Mouse (Mus musculus): ENCODE data around the gene Mapk11. TPM values are rescaled to one million over a fixed set of nuclear protein-coding genes. Genes with fewer than 3 reads are reported as not detected.

Mapk11 gene
- polyA plus RNA-seq, 1 experiment: 9.1 TPM

- no peak overlapping the region for H3K4me2 ChIP-seq (ENCODE audit: low read depth)
Observed at GRCm38 (mm10) chr15:89174889-89175339, 25.5 kb upstream of the Mapk11 start.

GRCm38 (mm10) chr15:89173906-89174214 lies 24.4 kb upstream of the Mapk11 start:
- Histone ChIP-seq H3K4me3 (no peak overlapping the region), H3K27me3 (ENCODE audit: control insufficient read depth, insufficient read depth, insufficient read length) (no peaks in the 10 kb centered on the region), H3K79me2 (ENCODE audit: control insufficient read depth, insufficient read depth) (peaks cover 94% of the 10 kb centered on the region), H3K36me3 (ENCODE audit: control insufficient read depth, insufficient read depth) (peaks cover 2% of the 10 kb centered on the region), H3ac (ENCODE audit: control insufficient read depth, insufficient read length) (no peak overlapping the region), H3K4me2 (ENCODE audit: low read depth) (no peak overlapping the region)
- TF ChIP-seq SRF (IDR thresholded peaks at IDR 0.05; ENCODE audit: control insufficient read depth, insufficient read length, low read depth): no peak
- TF ChIP-seq POLR2AphosphoS2 (IDR thresholded peaks at IDR 0.05; ENCODE audit: insufficient read length, low read depth): no peak
- no peak for TF ChIP-seq REST (IDR thresholded peaks at IDR 0.05; ENCODE audit: insufficient read depth, insufficient read length)
- no peak for TF ChIP-seq USF1 (IDR thresholded peaks at IDR 0.05; ENCODE audit: low read depth)
- TF ChIP-seq MAX (IDR thresholded peaks at IDR 0.05; ENCODE audit: low read depth): no peak
- no peak for TF ChIP-seq MYOG (IDR thresholded peaks at IDR 0.05; ENCODE audit: control insufficient read depth in 1 of 3, insufficient read depth in 1 of 3, insufficient read length in 2 of 3, low read depth in 2 of 3)
- TF ChIP-seq POLR2A (IDR thresholded peaks at IDR 0.05; ENCODE audit: insufficient read length, low read depth): no peak
- TF ChIP-seq TCF12 (IDR thresholded peaks at IDR 0.05; ENCODE audit: insufficient read depth, poor library complexity, severe bottlenecking): no peak
- no peak for TF ChIP-seq CEBPB (IDR thresholded peaks at IDR 0.05; ENCODE audit: insufficient read depth, poor library complexity, severe bottlenecking)
- no peak for TF ChIP-seq MYOD1 (IDR thresholded peaks at IDR 0.05; ENCODE audit: control insufficient read depth in 1 of 3, insufficient read length in 2 of 3, low read depth in 2 of 3)
- TF ChIP-seq E2F4 (IDR thresholded peaks at IDR 0.05; ENCODE audit: insufficient read depth): no peak
- TF ChIP-seq TCF3 (IDR thresholded peaks at IDR 0.05; ENCODE audit: insufficient read length, low read depth): no peak

More at GRCm38 (mm10) chr15:89174889-89175339, 25.5 kb upstream of the Mapk11 start:
- peak; percentile 14 for TF ChIP-seq POLR2AphosphoS2 (IDR thresholded peaks at IDR 0.05; ENCODE audit: insufficient read length, low read depth)
- TF ChIP-seq SRF (IDR thresholded peaks at IDR 0.05; ENCODE audit: control insufficient read depth, insufficient read length, low read depth): no peak
- no peak overlapping the region for H3ac ChIP-seq (ENCODE audit: control insufficient read depth, insufficient read length)
- H3K4me3 ChIP-seq: no peak overlapping the region
- H3K79me2 ChIP-seq (ENCODE audit: control insufficient read depth, insufficient read depth): peaks cover 97% of the 10 kb centered on the region
- H3K36me3 ChIP-seq (ENCODE audit: control insufficient read depth, insufficient read depth): no peaks in the 10 kb centered on the region
- H3K27me3 ChIP-seq (ENCODE audit: control insufficient read depth, insufficient read depth, insufficient read length): no peaks in the 10 kb centered on the region

- no peak overlapping the region for H3ac ChIP-seq (ENCODE audit: control insufficient read depth, insufficient read length)
- TF ChIP-seq MYOD1 (IDR thresholded peaks at IDR 0.05; ENCODE audit: control insufficient read depth in 1 of 3, insufficient read length in 2 of 3, low read depth in 2 of 3) (peak in 1 of 3 experiments; percentile 15), MYOG (IDR thresholded peaks at IDR 0.05; ENCODE audit: control insufficient read depth in 1 of 3, insufficient read depth in 1 of 3, insufficient read length in 2 of 3, low read depth in 2 of 3) (no peak)
- H3K4me2 ChIP-seq (ENCODE audit: low read depth): no peak overlapping the region
- H3K79me2 ChIP-seq (ENCODE audit: control insufficient read depth, insufficient read depth): peaks cover 94% of the 10 kb centered on the region
- peaks cover 7% of the 10 kb centered on the region for H3K36me3 ChIP-seq (ENCODE audit: control insufficient read depth, insufficient read depth)
- H3K4me3 ChIP-seq: no peak overlapping the region
- no peaks in the 10 kb centered on the region for H3K27me3 ChIP-seq (ENCODE audit: control insufficient read depth, insufficient read depth, insufficient read length)
Observed at GRCm38 (mm10) chr15:89173024-89173905, 23.8 kb upstream of the Mapk11 start.

- Histone ChIP-seq H3K4me2 (ENCODE audit: low read depth) (no peak overlapping the region), H3K27me3 (ENCODE audit: control insufficient read depth, insufficient read depth, insufficient read length) (no peaks in the 10 kb centered on the region), H3K4me3 (no peak overlapping the region), H3ac (ENCODE audit: control insufficient read depth, insufficient read length) (no peak overlapping the region), H3K79me2 (ENCODE audit: control insufficient read depth, insufficient read depth) (peaks cover 94% of the 10 kb centered on the region), H3K36me3 (ENCODE audit: control insufficient read depth, insufficient read depth) (peaks cover 7% of the 10 kb centered on the region)
- no peak for TF ChIP-seq POLR2AphosphoS2 (IDR thresholded peaks at IDR 0.05; ENCODE audit: insufficient read length, low read depth)
- TF ChIP-seq TCF3 (IDR thresholded peaks at IDR 0.05; ENCODE audit: insufficient read length, low read depth): no peak
- TF ChIP-seq MYOG (IDR thresholded peaks at IDR 0.05; ENCODE audit: control insufficient read depth in 1 of 3, insufficient read depth in 1 of 3, insufficient read length in 2 of 3, low read depth in 2 of 3): no peak
- no peak for TF ChIP-seq TCF12 (IDR thresholded peaks at IDR 0.05; ENCODE audit: insufficient read depth, poor library complexity, severe bottlenecking)
- TF ChIP-seq E2F4 (IDR thresholded peaks at IDR 0.05; ENCODE audit: insufficient read depth): no peak
- TF ChIP-seq MYOD1 (IDR thresholded peaks at IDR 0.05; ENCODE audit: control insufficient read depth in 1 of 3, insufficient read length in 2 of 3, low read depth in 2 of 3): no peak
- no peak for TF ChIP-seq MAX (IDR thresholded peaks at IDR 0.05; ENCODE audit: low read depth)
- no peak for TF ChIP-seq REST (IDR thresholded peaks at IDR 0.05; ENCODE audit: insufficient read depth, insufficient read length)
Observed at GRCm38 (mm10) chr15:89172276-89172935, 23.0 kb upstream of the Mapk11 start.

GRCm38 (mm10) chr15:89171526-89172051 lies 22.2 kb upstream of the Mapk11 start:
- H3K27me3 ChIP-seq (ENCODE audit: control insufficient read depth, insufficient read depth, insufficient read length): no peaks in the 10 kb centered on the region
- H3ac ChIP-seq (ENCODE audit: control insufficient read depth, insufficient read length): no peak overlapping the region
- no peak overlapping the region for H3K4me3 ChIP-seq
- no peak overlapping the region for H3K4me2 ChIP-seq (ENCODE audit: low read depth)
- H3K36me3 ChIP-seq (ENCODE audit: control insufficient read depth, insufficient read depth): peaks cover 10% of the 10 kb centered on the region
- TF ChIP-seq MYOG (IDR thresholded peaks at IDR 0.05; ENCODE audit: control insufficient read depth in 1 of 3, insufficient read depth in 1 of 3, insufficient read length in 2 of 3, low read depth in 2 of 3) (no peak), POLR2AphosphoS2 (IDR thresholded peaks at IDR 0.05; ENCODE audit: insufficient read length, low read depth) (no peak), USF1 (IDR thresholded peaks at IDR 0.05; ENCODE audit: low read depth) (no peak), SRF (IDR thresholded peaks at IDR 0.05; ENCODE audit: control insufficient read depth, insufficient read length, low read depth) (no peak), POLR2A (IDR thresholded peaks at IDR 0.05; ENCODE audit: insufficient read length, low read depth) (no peak), MYOD1 (IDR thresholded peaks at IDR 0.05; ENCODE audit: control insufficient read depth in 1 of 3, insufficient read length in 2 of 3, low read depth in 2 of 3) (no peak), TCF3 (IDR thresholded peaks at IDR 0.05; ENCODE audit: insufficient read length, low read depth) (no peak), REST (IDR thresholded peaks at IDR 0.05; ENCODE audit: insufficient read depth, insufficient read length) (no peak), MAX (IDR thresholded peaks at IDR 0.05; ENCODE audit: low read depth) (no peak), E2F4 (IDR thresholded peaks at IDR 0.05; ENCODE audit: insufficient read depth) (no peak), CEBPB (IDR thresholded peaks at IDR 0.05; ENCODE audit: insufficient read depth, poor library complexity, severe bottlenecking) (no peak), TCF12 (IDR thresholded peaks at IDR 0.05; ENCODE audit: insufficient read depth, poor library complexity, severe bottlenecking) (no peak)
- H3K79me2 ChIP-seq (ENCODE audit: control insufficient read depth, insufficient read depth): peaks cover 86% of the 10 kb centered on the region

All from myocyte (in vitro differentiated cells).